Mouse (Mus musculus): ENCODE results near the gene Tmem62. TPM values are rescaled to one million over a fixed set of nuclear protein-coding genes. Genes with fewer than 3 reads are reported as not detected.

The Tmem62 gene
- 4.8 and 5.8 TPM in 2 replicates for polyA plus RNA-seq (2012; rRNA removed)

DNA sequence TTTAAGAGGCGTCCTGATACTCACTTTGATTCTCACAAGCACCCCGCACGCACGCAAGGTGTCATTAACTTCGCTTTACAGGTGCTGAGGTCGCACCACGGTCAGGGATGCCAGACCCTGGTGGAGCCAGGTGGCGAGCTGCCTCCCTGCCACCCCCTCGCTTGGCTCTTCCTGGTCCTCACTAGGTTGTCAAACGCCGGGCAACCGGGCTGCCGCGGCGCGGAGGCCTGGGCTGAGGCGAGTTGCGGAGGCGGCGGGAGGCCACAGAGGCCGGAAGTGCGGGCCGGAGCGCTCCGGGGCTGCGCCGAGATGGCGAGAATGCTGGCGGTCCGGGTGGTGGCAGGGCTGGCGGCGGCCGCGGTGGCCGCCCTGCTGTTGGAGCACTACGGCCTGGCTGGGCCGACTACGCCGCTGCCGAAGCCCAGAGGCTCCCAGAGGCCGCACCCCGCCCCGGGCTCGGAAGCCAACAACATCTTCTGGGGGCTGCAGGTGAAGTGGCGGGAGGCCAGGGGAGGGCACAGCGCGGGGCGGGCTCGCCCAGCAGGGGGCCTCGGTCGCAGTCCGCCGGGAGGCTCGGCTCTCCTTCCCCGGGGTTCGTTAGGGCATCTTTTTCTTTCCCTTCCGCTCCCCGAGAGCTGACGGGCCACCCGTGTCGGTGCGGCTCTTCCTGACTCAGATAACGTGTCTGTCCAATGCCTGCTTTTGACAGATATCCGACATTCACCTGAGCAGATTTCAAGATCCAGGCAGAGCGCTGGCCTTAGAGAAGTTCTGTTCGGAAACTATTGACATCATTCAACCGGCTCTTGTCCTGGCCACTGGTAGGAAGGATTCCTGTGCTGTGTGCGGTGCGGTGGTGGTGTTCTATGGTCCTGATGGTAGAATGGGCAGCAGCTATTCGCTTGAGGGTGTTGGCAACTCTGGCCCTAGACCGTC lies at the start of gene Tmem62:
Gene Tmem62 (plus strand): TSS at position 28 of the 936 bp plus-strand sequence.

GRCm38 (mm10) chr2:120970559-120971080 lies 6.2 kb upstream of the Tmem62 start, which contains the start of gene Ubr1:
Gene Ubr1 (minus strand): TSS chr2:120970715.

DNA sequence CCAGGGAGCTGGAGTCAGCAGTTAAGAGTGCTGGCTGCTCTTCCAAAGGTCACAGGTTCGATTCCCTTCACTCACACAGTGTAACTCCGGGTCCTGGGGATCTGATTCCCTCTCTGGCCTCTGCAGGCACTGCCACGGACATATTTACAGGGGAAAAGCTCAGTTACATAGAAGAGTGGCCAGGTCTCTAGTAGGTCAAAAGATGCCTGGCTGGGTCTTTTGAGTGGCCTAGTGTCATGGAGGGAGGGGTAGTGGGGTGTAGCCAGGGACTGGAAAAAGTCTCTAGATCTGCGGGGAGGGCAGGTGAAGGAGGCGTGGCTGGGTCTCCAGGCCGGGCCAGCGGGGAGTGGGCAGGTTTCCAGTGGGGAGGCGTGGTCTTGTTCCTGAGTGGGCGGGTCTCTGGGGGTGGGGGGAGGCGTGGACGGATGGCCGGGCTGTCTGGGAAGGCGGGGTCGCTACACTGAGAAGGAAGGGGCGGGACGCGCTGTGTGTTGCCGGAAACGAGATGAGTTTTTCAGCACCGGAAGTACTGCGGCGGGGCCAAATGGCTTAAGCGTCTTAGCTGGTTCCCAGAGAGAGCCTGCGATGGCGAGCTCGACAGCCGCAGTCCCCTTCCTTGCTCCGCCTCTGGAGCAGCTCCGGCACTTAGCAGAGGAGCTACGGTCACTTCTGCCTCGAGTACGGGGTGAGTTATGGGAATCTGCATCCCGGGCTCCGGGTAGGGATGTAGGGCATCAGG lies 31.3 kb downstream of the Tmem62 start, which contains the start of gene Ccndbp1:
Gene Ccndbp1 (plus strand): TSS at position 479 of the 739 bp plus-strand sequence.

DNA sequence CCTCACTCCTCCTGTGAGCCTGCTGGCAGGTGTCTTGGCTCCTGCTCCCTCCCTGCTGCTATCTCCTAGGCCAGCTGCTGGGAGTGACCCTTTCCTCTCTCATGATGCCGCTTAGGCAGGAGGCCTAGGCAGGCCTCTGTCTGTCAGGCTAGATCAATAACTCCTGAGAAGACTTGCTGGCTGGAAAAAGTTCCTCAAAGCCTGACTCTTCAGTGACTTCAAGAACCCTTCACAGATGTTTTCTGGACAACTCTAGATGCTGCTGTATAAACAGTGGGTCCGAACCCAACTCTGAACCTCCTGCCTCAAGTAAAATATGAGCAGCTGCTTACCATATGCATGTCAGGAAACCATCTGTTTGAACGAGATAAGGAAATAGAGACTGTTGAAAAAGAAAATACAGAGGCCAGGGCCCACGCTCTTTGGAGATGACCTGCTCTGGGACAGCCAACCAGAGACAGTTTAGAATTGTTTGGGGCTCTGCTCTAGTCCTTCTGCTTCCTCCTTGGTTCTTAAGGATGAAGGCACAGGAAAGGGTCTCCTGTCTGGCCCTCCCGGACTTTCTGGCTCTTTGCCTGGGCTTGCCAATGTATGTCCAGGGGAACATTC lies 60.0 kb downstream of the Tmem62 start, which contains the start of gene Epb42:
Gene Epb42 (minus strand): TSS at position 340 of the 609 bp plus-strand sequence.

Other genes starting within 250 kb of the Tmem62 start
- 4.7 and 8.0 TPM in 2 replicates for gene Cdan1, start 126.9 kb upstream of the Tmem62 start, polyA plus RNA-seq (2012; rRNA removed)
- 0.39 and 0.85 TPM in 2 replicates for gene Ttbk2, start 126.4 kb upstream of the Tmem62 start, polyA plus RNA-seq (2012; rRNA removed)
- gene Ubr1, start 6.3 kb upstream of the Tmem62 start, polyA plus RNA-seq (2012; rRNA removed), result 6.2 and 10.6 TPM in 2 replicates
- gene Ccndbp1, start 31.4 kb downstream of the Tmem62 start, polyA plus RNA-seq (2012; rRNA removed), result 3.7 and 4.2 TPM in 2 replicates
- gene Epb42, start 60.1 kb downstream of the Tmem62 start, polyA plus RNA-seq (2012; rRNA removed), result 0.08 TPM in 1 of 2 replicates, not detected in the other
- 0.43 and 0.76 TPM in 2 replicates for gene Tgm5, start 108.8 kb downstream of the Tmem62 start, polyA plus RNA-seq (2012; rRNA removed)
- 0.03 TPM in 1 of 2 replicates, not detected in the other for gene Tgm7, start 132.8 kb downstream of the Tmem62 start, polyA plus RNA-seq (2012; rRNA removed)
- gene Adal, start 163.4 kb downstream of the Tmem62 start, polyA plus RNA-seq (2012; rRNA removed), result 1.00 and 1.4 TPM in 2 replicates
- gene Lcmt2, start 163.6 kb downstream of the Tmem62 start, polyA plus RNA-seq (2012; rRNA removed), result 6.1 and 8.3 TPM in 2 replicates
- gene Tubgcp4, start 193.6 kb downstream of the Tmem62 start, polyA plus RNA-seq (2012; rRNA removed), result 8.8 and 11.5 TPM in 2 replicates
- gene Zscan29, start 194.1 kb downstream of the Tmem62 start, polyA plus RNA-seq (2012; rRNA removed), result 0.63 and 0.77 TPM in 2 replicates